Mouse (Mus musculus): Measurements from ENCODE around the gene BC048562. TPM values are rescaled to one million over a fixed set of nuclear protein-coding genes. Genes with fewer than 3 reads are reported as not detected.
A peak's percentile ranks its signal among the peaks of the same experiment; 100 is the strongest.

The BC048562 gene
- polyA plus RNA-seq, 1 experiment from 2014 or later, result not detected

DNA sequence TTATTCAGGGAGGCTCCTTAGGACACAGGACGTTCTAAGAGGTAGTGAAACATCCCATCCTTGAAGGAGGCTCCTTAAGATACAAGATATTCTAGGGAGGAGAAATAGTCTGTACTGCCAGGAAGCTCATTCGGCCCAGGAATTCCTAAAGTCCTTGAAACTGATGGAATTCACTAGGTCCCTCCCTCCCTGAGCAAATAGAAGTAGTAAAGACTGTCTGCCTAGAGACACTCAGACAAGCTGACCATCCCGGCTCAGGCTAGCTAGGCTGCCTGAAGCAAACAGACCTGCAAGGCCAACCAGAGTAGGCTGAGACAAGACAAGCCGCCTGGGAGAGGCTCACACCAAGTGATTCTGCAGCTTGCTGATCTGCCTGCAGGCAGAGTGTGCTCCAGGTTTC, 33.6 kb downstream of the BC048562 start:
- Histone ChIP-seq H3K36me3 (replicated peaks; ENCODE audit: control insufficient read depth, insufficient read depth, low read depth, low read length) (no peaks in the 10 kb centered on the region), H3K27ac (replicated peaks; ENCODE audit: low read depth, low read length) (no peak overlapping the region), H3K4me1 (ENCODE audit: control insufficient read depth, insufficient read depth, low read length) (no peaks in the 10 kb centered on the region), H3K27me3 (ENCODE audit: control insufficient read depth, insufficient read depth, low read length) (no peaks in the 10 kb centered on the region), H3K9me3 (replicated peaks; ENCODE audit: control insufficient read depth, low read length) (no peaks in the 10 kb centered on the region), H3K4me2 (ENCODE audit: low read depth, low read length) (no peak overlapping the region), H3K4me3 (ENCODE audit: low read depth, low read length) (no peak overlapping the region), H3K9ac (replicated peaks; ENCODE audit: low read length) (no peak overlapping the region)
- ATAC-seq (replicated peaks; ENCODE audit: insufficient number of reproducible peaks, low FRiP score, low TSS enrichment, low read depth), result no peak
- no peak for DNase-seq (ENCODE audit: low spot score)
- 70% methylated on average over 4 of the region's 4 CpGs for WGBS

DNA sequence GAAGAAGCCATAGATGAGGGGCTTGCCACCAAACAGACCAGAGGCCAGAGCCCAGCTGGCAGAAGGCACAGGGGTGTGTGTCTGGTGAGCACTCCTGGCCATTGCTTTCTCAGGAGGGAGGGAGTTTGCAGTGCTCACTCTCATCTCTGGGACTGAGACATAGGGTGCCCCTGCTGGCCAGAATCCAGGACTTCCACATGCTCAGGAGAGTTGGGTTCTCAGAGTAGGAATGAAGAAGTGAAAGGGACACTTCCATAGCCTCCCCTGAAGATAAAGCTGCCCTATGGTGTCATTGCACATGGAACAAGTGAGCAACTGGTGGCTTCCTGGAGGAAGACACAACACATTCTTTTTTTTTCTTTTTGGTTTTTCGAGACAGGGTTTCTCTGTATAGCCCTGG, 38.2 kb downstream of the BC048562 start:
- no peak overlapping the region for H3K27ac ChIP-seq (replicated peaks; ENCODE audit: low read depth, low read length)
- WGBS, result 55% methylated on average over 1 of the region's 1 CpGs
- no peak for DNase-seq (ENCODE audit: low spot score)
- no peaks in the 10 kb centered on the region; the same call in 1 of the 2 replicates for H3K4me1 ChIP-seq (ENCODE audit: control insufficient read depth, insufficient read depth, low read length)
- no peak overlapping the region for H3K9ac ChIP-seq (replicated peaks; ENCODE audit: low read length)
- H3K4me2 ChIP-seq (ENCODE audit: low read depth, low read length), result no peak overlapping the region
- ATAC-seq (replicated peaks; ENCODE audit: insufficient number of reproducible peaks, low FRiP score, low TSS enrichment, low read depth), result no peak
- no peaks in the 10 kb centered on the region for H3K36me3 ChIP-seq (replicated peaks; ENCODE audit: control insufficient read depth, insufficient read depth, low read depth, low read length)
- no peaks in the 10 kb centered on the region for H3K27me3 ChIP-seq (ENCODE audit: control insufficient read depth, insufficient read depth, low read length)
- no peak overlapping the region for H3K4me3 ChIP-seq (ENCODE audit: low read depth, low read length)
- no peaks in the 10 kb centered on the region for H3K9me3 ChIP-seq (replicated peaks; ENCODE audit: control insufficient read depth, low read length)

DNA sequence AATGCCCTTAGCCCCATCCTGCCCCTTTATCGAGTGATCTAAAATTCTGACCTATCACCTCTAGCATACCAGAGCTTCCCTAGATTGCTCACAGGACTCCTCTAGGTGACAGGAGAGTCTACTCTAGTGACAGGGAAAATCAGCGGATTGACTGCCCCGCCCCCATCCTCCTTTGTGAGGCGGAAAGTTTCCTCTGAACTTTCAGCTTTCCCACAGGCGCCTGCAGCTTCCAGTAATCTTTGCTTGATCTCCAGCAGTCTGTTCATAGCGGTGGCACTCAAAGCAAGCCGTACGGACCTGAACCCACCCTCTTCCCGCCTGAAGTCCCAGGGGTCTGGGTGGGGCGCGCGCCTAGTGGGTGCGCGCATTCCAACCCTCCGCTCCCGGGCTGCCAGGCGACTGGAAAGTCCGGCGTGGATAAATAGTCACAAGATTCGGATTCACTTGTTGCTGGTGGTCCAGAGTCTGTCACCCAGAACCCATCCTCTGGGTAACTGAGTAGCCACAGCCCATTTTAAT, 42.4 kb downstream of the BC048562 start:
- peak; percentile 63; the same call in 1 of the 2 replicates for ATAC-seq (replicated peaks; ENCODE audit: insufficient number of reproducible peaks, low FRiP score, low TSS enrichment, low read depth)
- no peaks in the 10 kb centered on the region for H3K9me3 ChIP-seq (replicated peaks; ENCODE audit: control insufficient read depth, low read length)
- peak overlapping the region; percentile 67 for H3K9ac ChIP-seq (replicated peaks; ENCODE audit: low read length)
- under 1% methylated on average over 20 of the region's 20 CpGs for WGBS
- H3K36me3 ChIP-seq (replicated peaks; ENCODE audit: control insufficient read depth, insufficient read depth, low read depth, low read length), result no peaks in the 10 kb centered on the region
- H3K4me1 ChIP-seq (ENCODE audit: control insufficient read depth, insufficient read depth, low read length), result peaks cover 4% of the 10 kb centered on the region
- no peaks in the 10 kb centered on the region for H3K27me3 ChIP-seq (ENCODE audit: control insufficient read depth, insufficient read depth, low read length)
- peak; percentile 89 for DNase-seq (ENCODE audit: low spot score)
- peak overlapping the region; percentile 76 for H3K27ac ChIP-seq (replicated peaks; ENCODE audit: low read depth, low read length)
- peak overlapping the region; percentile 53 for H3K4me2 ChIP-seq (ENCODE audit: low read depth, low read length)
- H3K4me3 ChIP-seq (ENCODE audit: low read depth, low read length), result peak overlapping the region; percentile 38

DNA sequence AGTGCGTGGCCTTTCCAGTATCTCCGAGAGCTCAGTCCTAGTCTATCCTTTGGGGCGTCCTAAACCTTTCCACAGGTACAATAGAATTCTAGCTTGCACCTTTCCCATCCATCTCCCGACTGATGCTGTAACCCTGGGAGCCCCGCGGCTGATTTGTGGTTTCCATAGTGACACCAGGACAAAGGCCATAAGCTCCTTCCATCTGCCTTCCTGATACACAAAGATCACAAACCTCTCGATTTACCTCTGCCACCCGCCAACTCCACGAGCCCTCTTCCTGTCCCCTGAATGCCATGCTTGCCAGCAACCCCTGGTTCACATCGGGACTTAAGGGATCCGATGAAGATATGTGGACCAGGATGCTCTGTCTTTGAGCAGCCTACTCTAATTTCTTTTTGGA, 43.0 kb downstream of the BC048562 start:
- H3K27ac ChIP-seq (replicated peaks; ENCODE audit: low read depth, low read length), result peak overlapping the region; percentile 76
- peaks cover 4% of the 10 kb centered on the region for H3K4me1 ChIP-seq (ENCODE audit: control insufficient read depth, insufficient read depth, low read length)
- DNase-seq (ENCODE audit: low spot score) (no peak), ATAC-seq (replicated peaks; ENCODE audit: insufficient number of reproducible peaks, low FRiP score, low TSS enrichment, low read depth) (0 out of 2 replicates have a peak, but pooled peaks have one; percentile 9)
- H3K36me3 ChIP-seq (replicated peaks; ENCODE audit: control insufficient read depth, insufficient read depth, low read depth, low read length), result peaks cover 3% of the 10 kb centered on the region
- no peaks in the 10 kb centered on the region for H3K27me3 ChIP-seq (ENCODE audit: control insufficient read depth, insufficient read depth, low read length)
- H3K4me3 ChIP-seq (ENCODE audit: low read depth, low read length), result no peak overlapping the region
- no peak overlapping the region; the same call in none of the 2 replicates for H3K4me2 ChIP-seq (ENCODE audit: low read depth, low read length)
- 0 out of 2 replicates have a peak overlapping the region, but pooled peaks have one; percentile 35 for H3K9ac ChIP-seq (replicated peaks; ENCODE audit: low read length)
- WGBS, result 39% methylated on average over 11 of the region's 11 CpGs
- no peaks in the 10 kb centered on the region for H3K9me3 ChIP-seq (replicated peaks; ENCODE audit: control insufficient read depth, low read length)

DNA sequence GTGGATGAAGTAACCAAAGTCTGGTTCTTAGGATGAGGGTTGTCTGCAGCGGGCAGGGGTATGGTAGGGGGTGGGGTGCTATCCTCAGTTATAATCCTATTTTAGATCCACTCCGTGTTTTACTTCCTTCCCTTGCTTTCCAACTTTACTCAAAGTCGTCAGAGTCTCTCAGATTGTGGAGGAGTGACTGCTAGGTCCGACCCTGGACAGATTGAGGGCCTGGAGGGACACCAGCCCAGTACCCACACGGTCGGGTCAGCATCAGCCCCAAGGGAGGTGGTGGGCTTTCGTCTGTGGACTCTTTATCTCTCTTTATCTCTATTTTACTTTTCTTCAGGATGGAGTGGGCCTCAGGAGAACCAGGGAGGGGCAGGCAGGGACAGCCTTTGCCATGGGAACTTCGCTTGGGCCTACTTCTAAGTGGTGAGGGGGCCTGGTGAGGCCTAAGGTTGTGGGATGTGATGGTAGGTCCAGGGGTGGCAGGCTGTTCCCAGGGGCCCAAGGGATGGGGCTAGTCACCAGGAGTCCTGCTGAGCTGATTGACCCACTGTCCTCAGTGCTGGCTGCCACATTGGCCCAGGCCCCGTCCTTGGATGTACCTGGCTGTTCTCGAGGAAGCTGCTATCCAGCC, 43.6 kb downstream of the BC048562 start, which contains the start of gene Lamb2:
Gene Lamb2 (plus strand): TSS at position 16 of the 631 bp plus-strand sequence.
- H3K27me3 ChIP-seq (ENCODE audit: control insufficient read depth, insufficient read depth, low read length), result no peaks in the 10 kb centered on the region
- peak within 1 kb of the TSS; percentile 76 for H3K27ac ChIP-seq (replicated peaks; ENCODE audit: low read depth, low read length)
- H3K9ac ChIP-seq (replicated peaks; ENCODE audit: low read length), result peak within 1 kb of the TSS; percentile 70
- no peaks in the 10 kb centered on the region for H3K9me3 ChIP-seq (replicated peaks; ENCODE audit: control insufficient read depth, low read length)
- H3K36me3 ChIP-seq (replicated peaks; ENCODE audit: control insufficient read depth, insufficient read depth, low read depth, low read length), result peaks cover 4% of the 10 kb centered on the region
- ATAC-seq (replicated peaks; ENCODE audit: insufficient number of reproducible peaks, low FRiP score, low TSS enrichment, low read depth) (peak; percentile 61), DNase-seq (ENCODE audit: low spot score) (peak; percentile 93)
- WGBS, result 11% methylated on average over 10 of the region's 10 CpGs
- H3K4me1 ChIP-seq (ENCODE audit: control insufficient read depth, insufficient read depth, low read length), result peaks cover 4% of the 10 kb centered on the region
- peak within 1 kb of the TSS; percentile 85 for H3K4me2 ChIP-seq (ENCODE audit: low read depth, low read length)
- peak within 1 kb of the TSS; percentile 51 for H3K4me3 ChIP-seq (ENCODE audit: low read depth, low read length)

DNA sequence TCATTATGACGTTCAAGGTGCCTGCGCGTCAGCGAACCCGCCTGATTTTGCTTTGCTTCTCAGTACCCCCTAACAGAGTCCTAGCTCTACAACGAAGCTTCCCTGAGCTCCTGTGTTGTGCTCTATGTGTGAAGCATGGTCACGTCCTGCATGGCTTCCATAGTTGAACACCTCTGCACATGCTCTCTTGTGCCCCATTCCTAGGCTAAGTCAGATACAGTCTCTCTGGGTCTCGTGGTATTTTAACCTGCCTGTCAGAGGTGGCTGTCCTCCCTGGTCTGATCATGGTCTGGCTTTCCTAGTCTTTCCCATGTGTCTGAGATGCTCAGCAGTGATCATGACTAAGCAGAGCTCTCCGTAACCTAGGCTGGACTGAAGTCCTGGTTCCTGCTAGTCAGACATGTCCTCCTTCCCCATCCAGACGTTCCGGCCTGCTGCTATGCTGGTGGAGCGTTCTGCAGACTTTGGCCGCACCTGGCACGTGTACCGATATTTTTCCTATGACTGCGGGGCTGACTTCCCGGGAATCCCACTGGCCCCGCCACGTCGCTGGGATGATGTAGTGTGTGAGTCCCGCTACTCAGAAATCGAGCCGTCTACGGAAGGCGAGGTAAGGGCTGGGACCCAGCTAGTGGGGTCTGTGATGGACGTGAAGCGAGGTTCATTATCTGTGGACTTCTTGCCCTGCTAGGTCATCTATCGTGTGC, 44.7 kb downstream of the BC048562 start:
- H3K4me2 ChIP-seq (ENCODE audit: low read depth, low read length), result no peak overlapping the region
- 93% methylated on average over 28 of the region's 28 CpGs for WGBS
- no peaks in the 10 kb centered on the region for H3K27me3 ChIP-seq (ENCODE audit: control insufficient read depth, insufficient read depth, low read length)
- peaks cover 4% of the 10 kb centered on the region for H3K36me3 ChIP-seq (replicated peaks; ENCODE audit: control insufficient read depth, insufficient read depth, low read depth, low read length)
- peaks cover 4% of the 10 kb centered on the region for H3K4me1 ChIP-seq (ENCODE audit: control insufficient read depth, insufficient read depth, low read length)
- no peak overlapping the region for H3K27ac ChIP-seq (replicated peaks; ENCODE audit: low read depth, low read length)
- H3K9ac ChIP-seq (replicated peaks; ENCODE audit: low read length), result no peak overlapping the region
- ATAC-seq (replicated peaks; ENCODE audit: insufficient number of reproducible peaks, low FRiP score, low TSS enrichment, low read depth), result no peak
- DNase-seq (ENCODE audit: low spot score), result no peak
- H3K4me3 ChIP-seq (ENCODE audit: low read depth, low read length), result no peak overlapping the region
- H3K9me3 ChIP-seq (replicated peaks; ENCODE audit: control insufficient read depth, low read length), result no peaks in the 10 kb centered on the region

DNA sequence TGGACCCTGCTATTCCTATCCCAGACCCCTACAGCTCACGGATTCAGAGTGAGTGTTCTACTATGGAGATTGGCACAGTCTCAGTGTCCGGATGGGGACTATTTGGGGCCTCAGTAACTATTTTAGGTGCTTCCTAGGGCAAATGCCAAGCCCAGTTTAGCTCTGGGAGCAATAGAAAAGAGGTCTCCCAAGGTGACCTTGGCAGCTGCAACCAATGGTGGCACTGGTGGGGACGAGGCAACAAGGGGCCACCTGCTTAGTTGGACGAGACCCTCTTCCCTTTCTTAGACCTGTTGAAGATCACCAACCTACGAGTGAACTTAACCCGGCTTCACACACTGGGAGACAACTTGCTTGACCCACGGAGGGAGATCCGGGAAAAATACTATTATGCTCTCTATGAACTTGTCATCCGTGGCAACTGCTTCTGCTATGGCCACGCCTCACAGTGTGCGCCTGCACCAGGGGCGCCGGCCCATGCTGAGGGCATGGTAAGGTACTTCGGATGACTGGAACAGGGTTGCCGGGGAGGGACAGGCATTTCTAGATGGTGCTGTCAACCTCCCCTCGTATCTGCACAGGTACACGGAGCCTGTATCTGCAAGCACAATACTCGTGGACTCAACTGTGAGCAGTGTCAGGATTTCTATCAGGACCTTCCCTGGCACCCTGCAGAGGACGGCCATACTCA, 45.4 kb downstream of the BC048562 start:
- Histone ChIP-seq H3K9me3 (replicated peaks; ENCODE audit: control insufficient read depth, low read length) (no peaks in the 10 kb centered on the region), H3K27ac (replicated peaks; ENCODE audit: low read depth, low read length) (no peak overlapping the region), H3K27me3 (ENCODE audit: control insufficient read depth, insufficient read depth, low read length) (no peaks in the 10 kb centered on the region), H3K4me1 (ENCODE audit: control insufficient read depth, insufficient read depth, low read length) (peaks cover 4% of the 10 kb centered on the region), H3K4me2 (ENCODE audit: low read depth, low read length) (no peak overlapping the region), H3K36me3 (replicated peaks; ENCODE audit: control insufficient read depth, insufficient read depth, low read depth, low read length) (peaks cover 4% of the 10 kb centered on the region), H3K9ac (replicated peaks; ENCODE audit: low read length) (no peak overlapping the region), H3K4me3 (ENCODE audit: low read depth, low read length) (no peak overlapping the region)
- WGBS, result 91% methylated on average over 19 of the region's 19 CpGs
- DNase-seq (ENCODE audit: low spot score), result no peak
- ATAC-seq (replicated peaks; ENCODE audit: insufficient number of reproducible peaks, low FRiP score, low TSS enrichment, low read depth), result no peak
